Mouse (Mus musculus) kidney, embryonic 16.5 days (tissue): ENCODE measurements around the gene Myo5a. TPM values are rescaled to one million over a fixed set of nuclear protein-coding genes. Genes with fewer than 3 reads are reported as not detected.
A peak's percentile ranks its signal among the peaks of the same experiment; 100 is the strongest.

Experiments
- ATAC-seq: fragments of 200-750 bp; cut with Nextera tagmentation; 2 replicates; pipeline ENCODE4 v1.8.0; 2017; ENCODE audit warnings: moderate TSS enrichment; ENCODE audit not compliant: low FRiP score, low TSS enrichment
- H3K27ac ChIP-seq: fragments of 300-500 bp; sonication (generic); 2 replicates; pipeline ENCODE4 v1.5.1; 2014; ENCODE audit warnings: low read length
- H3K27me3 ChIP-seq: fragments of 300-500 bp; sonication (generic); 2 replicates; pipeline ENCODE4 v1.6.1; 2014; ENCODE audit warnings: low read length, control low read depth, mixed read lengths; ENCODE audit not compliant: insufficient read depth
- H3K36me3 ChIP-seq: fragments of 300-500 bp; sonication (generic); 2 replicates; pipeline ENCODE4 v1.6.1; 2014; ENCODE audit warnings: low read length, control low read depth, mixed read lengths; ENCODE audit not compliant: insufficient read depth
- H3K4me1 ChIP-seq: fragments of 300-500 bp; sonication (generic); 2 replicates; pipeline ENCODE4 v1.6.1; 2014; ENCODE audit warnings: low read length, control low read depth, mixed read lengths; ENCODE audit not compliant: insufficient read depth
- H3K4me2 ChIP-seq: fragments of 300-500 bp; sonication (generic); replicated peaks from 2 replicates; pipeline ENCODE4 v1.6.1; 2014; ENCODE audit warnings: low read depth, low read length
- H3K4me3 ChIP-seq: fragments of 300-500 bp; sonication (generic); 2 replicates; pipeline ENCODE4 v1.5.1; 2014; ENCODE audit warnings: mild to moderate bottlenecking, low read length
- H3K9ac ChIP-seq: fragments of 300-500 bp; sonication (generic); replicated peaks from 2 replicates; pipeline ENCODE4 v1.6.1; 2014; ENCODE audit warnings: low read length
- H3K9me3 ChIP-seq: fragments of 300-500 bp; sonication (generic); 2 replicates; pipeline ENCODE4 v1.6.1; 2016; ENCODE audit warnings: low read length, control low read depth
- WGBS: fragments of 180-500 bp; shearing (Covaris S2); extraction: QIAGEN DNeasy Blood & Tissue Kit; methylation state at CpG from one replicate; pipeline ENCODE4 v1.1.7; 2014; 5-methylcytosine and 5-hydroxymethylcytosine counted together
- polyA plus RNA-seq: library from polyadenylated mRNA; unstranded; fragments of >200 nt; fragmentation: Nextera tagmentation; extraction: Ambion mirVana; gene quantifications from 2 replicates; pipeline ENCODE4 v1.2.1, GENCODE M21; 2015

Gene Myo5a
- polyA plus RNA-seq, 1 experiment from 2014 or later: 9.8 TPM

GRCm38 (mm10) chr9:75236416-75237308, 165.8 kb downstream of the Myo5a start:
- no peaks in the 10 kb centered on the region for H3K9me3 ChIP-seq
- 0 out of 2 replicates have a peak, but pooled peaks have one; percentile 18 for ATAC-seq
- no peak overlapping the region for H3K27ac ChIP-seq
- H3K4me3 ChIP-seq: no peak overlapping the region
- H3K36me3 ChIP-seq: no peaks in the 10 kb centered on the region
- H3K4me2 ChIP-seq: no peak overlapping the region
- no peak overlapping the region for H3K9ac ChIP-seq
- peaks cover 7% of the 10 kb centered on the region; the same call in 1 of the 2 replicates for H3K27me3 ChIP-seq
- WGBS: 82% methylated on average over 12 of the region's 12 CpGs
- 0 out of 2 replicates have a peak, but pooled peaks cover 3% of the 10 kb centered on the region for H3K4me1 ChIP-seq

- ATAC-seq: no peak
- WGBS: 76% methylated on average over 3 of the region's 3 CpGs
Observed at GRCm38 (mm10) chr9:75238179-75238578, 167.4 kb downstream of the Myo5a start.

GRCm38 (mm10) chr9:75243052-75243451, 172.2 kb downstream of the Myo5a start:
- H3K9ac ChIP-seq: no peak overlapping the region
- H3K4me2 ChIP-seq: no peak overlapping the region
- no peaks in the 10 kb centered on the region for H3K4me1 ChIP-seq
- ATAC-seq: no peak
- WGBS: 75% methylated on average over 6 of the region's 6 CpGs
- no peaks in the 10 kb centered on the region for H3K36me3 ChIP-seq
- H3K9me3 ChIP-seq: no peaks in the 10 kb centered on the region
- H3K27ac ChIP-seq: no peak overlapping the region
- H3K27me3 ChIP-seq: no peaks in the 10 kb centered on the region
- H3K4me3 ChIP-seq: no peak overlapping the region

More at GRCm38 (mm10) chr9:75238179-75238578, 167.4 kb downstream of the Myo5a start:
- H3K27ac ChIP-seq: no peak overlapping the region
- H3K9ac ChIP-seq: no peak overlapping the region
- H3K4me1 ChIP-seq: no peaks in the 10 kb centered on the region
- H3K36me3 ChIP-seq: no peaks in the 10 kb centered on the region
- H3K27me3 ChIP-seq: no peaks in the 10 kb centered on the region; the same call in 1 of the 2 replicates
- H3K9me3 ChIP-seq: no peaks in the 10 kb centered on the region
- H3K4me3 ChIP-seq: no peak overlapping the region
- no peak overlapping the region for H3K4me2 ChIP-seq

- no peaks in the 10 kb centered on the region for H3K27me3 ChIP-seq
- no peak overlapping the region for H3K27ac ChIP-seq
- no peak overlapping the region for H3K9ac ChIP-seq
- 20% methylated on average over 5 of the region's 5 CpGs for WGBS
- peak; percentile 58; the same call in 1 of the 2 replicates for ATAC-seq
- no peaks in the 10 kb centered on the region for H3K36me3 ChIP-seq
- H3K9me3 ChIP-seq: no peaks in the 10 kb centered on the region
- H3K4me2 ChIP-seq: no peak overlapping the region
- no peak overlapping the region for H3K4me3 ChIP-seq
- no peaks in the 10 kb centered on the region for H3K4me1 ChIP-seq
Observed at GRCm38 (mm10) chr9:75243730-75244406, 173.1 kb downstream of the Myo5a start.

- Histone ChIP-seq H3K4me1 (no peaks in the 10 kb centered on the region), H3K27me3 (no peaks in the 10 kb centered on the region), H3K4me3 (no peak overlapping the region), H3K27ac (no peak overlapping the region), H3K9ac (no peak overlapping the region), H3K4me2 (no peak overlapping the region), H3K9me3 (no peaks in the 10 kb centered on the region), H3K36me3 (no peaks in the 10 kb centered on the region)
- WGBS: 64% methylated on average over 4 of the region's 4 CpGs
- ATAC-seq: no peak
Observed at GRCm38 (mm10) chr9:75244527-75244926, 173.7 kb downstream of the Myo5a start.

GRCm38 (mm10) chr9:75246080-75246930, 175.5 kb downstream of the Myo5a start:
- Histone ChIP-seq H3K4me2 (no peak overlapping the region), H3K9ac (no peak overlapping the region), H3K4me3 (no peak overlapping the region), H3K9me3 (no peaks in the 10 kb centered on the region), H3K36me3 (no peaks in the 10 kb centered on the region), H3K27ac (no peak overlapping the region), H3K4me1 (no peaks in the 10 kb centered on the region), H3K27me3 (no peaks in the 10 kb centered on the region)
- ATAC-seq: no peak
- WGBS: 89% methylated on average over 13 of the region's 13 CpGs

- Histone ChIP-seq H3K36me3 (no peaks in the 10 kb centered on the region), H3K4me3 (no peak overlapping the region), H3K4me2 (no peak overlapping the region), H3K27ac (no peak overlapping the region), H3K9me3 (no peaks in the 10 kb centered on the region), H3K27me3 (no peaks in the 10 kb centered on the region), H3K9ac (no peak overlapping the region), H3K4me1 (no peaks in the 10 kb centered on the region)
- 89% methylated on average over 6 of the region's 6 CpGs for WGBS
- no peak for ATAC-seq
Observed at GRCm38 (mm10) chr9:75247870-75248269, 177.1 kb downstream of the Myo5a start.

- H3K27me3 ChIP-seq: no peaks in the 10 kb centered on the region
- ATAC-seq: no peak
- H3K9ac ChIP-seq: no peak overlapping the region
- H3K4me3 ChIP-seq: no peak overlapping the region
- no peaks in the 10 kb centered on the region for H3K36me3 ChIP-seq
- 86% methylated on average over 1 of the region's 1 CpGs for WGBS
- H3K4me1 ChIP-seq: no peaks in the 10 kb centered on the region
- H3K9me3 ChIP-seq: no peaks in the 10 kb centered on the region
- no peak overlapping the region for H3K27ac ChIP-seq
- no peak overlapping the region for H3K4me2 ChIP-seq
Observed at GRCm38 (mm10) chr9:75248359-75248758, 177.5 kb downstream of the Myo5a start.

GRCm38 (mm10) chr9:75248874-75249273, 178.1 kb downstream of the Myo5a start:
- Histone ChIP-seq H3K4me2 (no peak overlapping the region), H3K27me3 (no peaks in the 10 kb centered on the region), H3K27ac (no peak overlapping the region), H3K9me3 (no peaks in the 10 kb centered on the region), H3K4me3 (no peak overlapping the region), H3K36me3 (no peaks in the 10 kb centered on the region), H3K4me1 (peaks cover 2% of the 10 kb centered on the region), H3K9ac (no peak overlapping the region)
- no peak for ATAC-seq
